Mouse (Mus musculus): ENCODE results near the gene Gm39115.

Gm39115 gene

DNA sequence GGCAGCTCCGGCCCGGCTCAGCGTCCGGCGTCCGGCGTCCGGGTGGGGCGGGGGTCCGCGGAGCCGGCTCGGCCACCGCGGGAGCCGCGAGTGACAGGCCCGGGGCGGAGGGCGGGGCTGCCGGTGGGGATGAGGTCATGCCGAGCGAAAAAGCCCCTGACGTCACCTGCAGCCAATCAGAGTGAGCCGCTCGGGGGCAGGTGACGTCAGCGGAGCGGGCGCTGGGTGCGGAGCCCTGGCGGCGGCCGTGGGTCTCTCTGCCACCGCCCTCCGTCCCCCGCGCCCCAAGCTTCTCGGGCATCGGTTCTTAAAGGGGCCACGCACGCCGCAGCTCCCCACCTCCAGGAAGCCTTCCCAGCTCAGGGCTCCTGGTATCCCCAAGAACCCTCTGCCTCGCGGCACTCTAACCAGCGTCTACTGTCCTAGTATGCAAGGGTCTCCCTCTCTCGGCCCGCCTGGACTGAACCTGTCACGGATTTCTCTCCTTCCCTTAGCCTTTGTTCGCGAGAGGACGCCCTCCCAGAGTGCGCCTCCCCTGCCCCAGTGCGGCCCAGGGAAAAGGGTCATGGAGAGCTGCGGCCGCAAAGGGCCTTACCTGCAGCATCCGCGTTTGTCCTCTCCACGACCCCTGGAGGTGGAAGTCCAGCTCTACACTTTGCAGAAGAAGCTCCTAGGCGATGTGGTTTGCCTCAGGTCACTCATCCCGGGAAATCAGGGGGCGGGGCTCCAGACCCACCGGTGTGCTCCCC, 40.5 kb downstream of the Gm39115 start, which contains the start of gene Dusp8:
Dusp8 (minus strand) TSS at position 661 of the 749 bp plus-strand sequence.
- DNase-seq, result peak; percentile 97

DNA sequence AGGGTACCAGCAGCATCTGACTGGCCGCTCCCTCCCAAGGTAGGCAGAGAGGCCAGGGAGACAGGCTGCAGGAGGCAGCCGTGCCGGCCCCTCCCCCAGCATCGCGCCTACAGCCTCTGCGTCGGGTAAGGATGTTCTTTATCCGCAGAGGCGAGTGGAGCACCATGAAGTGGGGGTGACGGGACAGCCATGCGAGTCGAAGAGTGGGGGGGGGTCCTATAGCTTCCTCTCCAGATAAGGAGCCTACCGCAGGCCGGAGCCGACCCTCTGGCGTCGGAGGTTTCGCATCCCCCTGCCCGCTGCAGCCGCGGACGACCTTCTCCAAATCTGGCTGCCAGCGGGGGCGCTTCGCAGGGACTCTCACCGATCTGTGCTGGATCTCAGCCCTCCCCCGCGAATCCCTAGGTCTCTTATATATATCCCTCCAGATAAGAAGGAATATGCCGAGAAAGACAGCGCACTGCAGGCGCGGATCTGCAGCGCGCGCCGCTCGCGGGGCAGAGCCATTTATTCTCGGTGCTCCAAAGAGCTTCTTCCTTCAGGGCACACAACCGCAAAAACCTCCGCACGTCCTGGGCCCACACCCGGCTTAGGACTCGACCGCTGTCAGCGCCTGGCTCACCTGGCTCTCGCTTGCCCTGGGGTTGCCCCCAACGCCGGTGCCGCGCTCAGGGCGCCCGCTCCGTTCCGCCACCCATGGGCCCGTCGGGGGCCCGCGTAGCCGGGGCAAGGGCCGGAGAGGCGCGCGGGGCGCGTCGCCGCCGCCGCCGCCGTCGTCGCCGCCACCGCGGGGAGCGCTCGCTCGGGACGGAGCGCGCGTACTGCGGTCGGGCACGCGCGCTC, 41.3 kb downstream of the Gm39115 start:
- DNase-seq, result peak; percentile 77

DNA sequence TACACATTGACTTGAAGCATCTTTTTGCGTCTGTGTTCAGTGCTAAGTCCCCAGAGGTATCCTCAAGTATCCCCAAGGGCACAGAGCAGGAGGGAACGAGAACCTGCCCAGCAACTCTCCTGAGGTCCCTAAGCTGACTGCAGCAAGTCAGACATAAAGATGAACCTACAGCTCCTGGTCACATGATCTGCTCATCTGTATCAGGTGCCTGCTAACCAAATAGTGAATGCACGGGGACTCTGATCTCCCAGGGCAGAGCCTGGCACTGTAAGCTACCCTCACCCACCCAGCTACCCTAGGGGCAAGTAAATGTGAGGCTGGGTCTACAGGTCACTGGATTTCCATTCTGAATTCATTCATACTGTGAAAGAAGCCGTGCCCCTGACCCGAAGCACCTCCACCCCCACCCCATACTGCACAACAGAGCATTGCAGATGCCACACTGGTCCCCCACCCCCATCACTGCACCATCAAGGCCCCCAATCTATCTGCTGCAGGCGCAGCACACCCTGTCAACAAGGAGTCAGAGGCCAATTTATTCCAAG, 42.1 kb downstream of the Gm39115 start:
- no peak for DNase-seq

DNA sequence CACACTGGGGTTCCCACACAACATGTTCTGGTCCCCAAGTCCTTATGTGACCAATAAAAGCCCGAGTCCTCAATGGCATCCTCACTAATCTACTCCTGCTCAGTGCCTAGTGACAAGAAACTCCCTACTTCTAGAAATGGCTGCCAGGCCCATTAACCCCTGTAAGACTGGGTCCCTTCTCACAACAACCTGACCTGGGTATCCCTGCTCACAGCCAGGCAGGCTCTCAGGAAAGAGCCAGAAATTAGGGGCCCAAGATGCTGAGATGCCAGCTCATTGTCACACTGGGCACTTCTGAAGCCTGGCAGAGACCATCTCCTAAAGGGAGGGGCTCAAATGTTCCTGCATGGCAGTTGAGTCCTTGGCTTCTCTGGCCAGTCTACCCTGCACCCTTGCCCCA, 42.8 kb downstream of the Gm39115 start:
- DNase-seq, result no peak

DNA sequence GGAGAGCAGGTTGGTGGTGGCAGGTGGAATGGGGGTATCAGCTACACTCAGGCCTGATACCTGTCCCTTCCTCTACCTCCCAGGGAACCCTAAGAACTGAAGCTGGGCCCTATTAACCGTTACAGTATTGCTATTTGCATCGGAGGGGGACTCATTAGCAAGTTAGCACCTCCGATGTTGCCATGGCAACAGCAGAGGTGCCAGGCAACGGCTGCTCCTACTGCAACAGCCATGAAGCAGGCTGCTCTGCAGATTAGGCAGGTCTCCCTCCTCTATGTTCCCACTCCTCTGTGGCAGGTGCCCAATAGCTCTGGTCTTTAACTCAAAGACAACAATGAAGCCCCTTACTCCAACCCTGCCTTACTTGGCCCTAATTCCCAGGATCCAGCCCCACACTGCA, 44.0 kb downstream of the Gm39115 start:
- no peak for DNase-seq

DNA sequence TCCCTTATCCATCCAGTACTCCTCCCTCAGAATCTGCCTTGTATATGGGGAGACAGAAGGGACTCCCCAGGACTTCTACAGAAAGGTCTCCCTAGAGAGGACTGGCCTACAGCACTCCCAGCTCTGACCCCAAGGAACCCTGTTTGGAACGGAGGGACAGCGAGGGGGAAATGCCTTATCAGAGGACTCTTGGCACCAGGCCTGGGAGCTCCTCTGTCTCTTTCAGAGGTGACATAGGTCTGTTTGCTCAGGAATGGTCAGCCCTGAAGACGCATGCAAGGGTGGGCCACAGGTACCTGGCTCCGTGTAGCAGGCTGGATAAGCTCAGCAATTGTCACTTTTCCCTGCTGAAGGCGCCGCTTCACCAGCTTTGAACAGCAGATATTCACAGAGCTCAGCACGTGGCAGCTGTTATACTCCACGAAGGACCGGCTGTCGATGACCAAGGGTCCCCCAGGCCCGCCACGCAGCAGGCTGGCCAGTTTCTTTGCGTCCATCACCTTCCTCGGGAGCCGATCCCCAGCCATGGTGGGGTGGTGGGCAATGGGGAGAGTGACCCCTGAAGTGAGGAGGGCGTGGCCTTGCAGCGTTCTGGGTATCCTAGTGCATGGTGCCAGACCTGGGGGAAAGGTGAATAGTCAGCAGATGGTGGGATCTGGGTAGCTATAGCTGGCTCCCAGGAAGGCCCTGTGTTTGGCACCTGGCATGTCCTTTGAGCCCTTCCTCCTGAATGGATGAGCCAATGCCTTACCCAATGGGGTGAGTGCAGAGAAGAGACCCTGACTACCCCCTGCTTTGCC, 46.0 kb downstream of the Gm39115 start:
- no peak for DNase-seq

DNA sequence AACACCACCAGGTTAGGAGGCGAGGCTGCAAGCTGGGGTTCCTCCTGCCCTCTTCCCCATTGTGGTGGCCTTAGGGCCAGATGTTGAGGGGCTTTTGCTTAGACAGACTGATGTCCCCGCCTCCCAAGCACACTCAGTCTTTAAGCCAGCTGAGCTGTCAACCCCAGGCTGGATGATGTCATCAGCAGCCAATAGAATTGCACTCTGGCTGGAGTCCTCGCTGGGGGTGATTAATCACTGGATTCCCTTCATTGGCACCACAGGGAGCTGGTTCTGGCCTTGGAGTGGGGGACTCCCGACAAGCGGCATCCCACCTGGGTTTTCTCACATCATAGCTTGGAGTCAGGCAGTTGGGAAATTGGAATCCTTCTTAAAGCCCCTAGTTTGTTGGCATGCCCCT, 46.9 kb downstream of the Gm39115 start:
- DNase-seq, result no peak

DNA sequence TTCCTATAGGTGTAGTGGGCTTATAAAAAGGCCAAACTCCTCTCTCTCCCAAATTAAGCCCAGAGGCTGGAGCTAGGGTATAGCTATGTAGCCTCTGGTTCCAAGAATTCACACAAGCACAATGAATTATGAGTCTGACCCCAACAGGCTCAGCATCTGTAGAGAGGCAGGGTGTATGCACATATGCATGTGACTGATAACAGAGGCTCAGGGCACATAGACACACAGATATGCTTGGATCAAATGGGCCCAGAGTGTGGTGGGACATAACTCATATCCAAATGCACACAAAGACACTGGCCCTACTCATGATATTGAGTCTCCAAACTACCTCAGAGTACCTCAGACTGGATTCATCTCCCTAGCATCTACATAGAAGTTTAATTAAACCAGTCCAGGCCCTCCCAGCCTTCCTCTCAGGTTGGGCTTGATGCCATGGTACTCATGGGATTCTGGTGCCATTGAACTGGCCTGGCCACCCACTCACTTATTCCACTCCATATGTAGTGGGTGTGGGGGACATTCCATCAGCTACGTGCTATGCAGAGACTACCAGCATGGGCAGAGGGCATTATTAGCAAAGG, 48.7 kb downstream of the Gm39115 start:
- DNase-seq, result no peak

DNA sequence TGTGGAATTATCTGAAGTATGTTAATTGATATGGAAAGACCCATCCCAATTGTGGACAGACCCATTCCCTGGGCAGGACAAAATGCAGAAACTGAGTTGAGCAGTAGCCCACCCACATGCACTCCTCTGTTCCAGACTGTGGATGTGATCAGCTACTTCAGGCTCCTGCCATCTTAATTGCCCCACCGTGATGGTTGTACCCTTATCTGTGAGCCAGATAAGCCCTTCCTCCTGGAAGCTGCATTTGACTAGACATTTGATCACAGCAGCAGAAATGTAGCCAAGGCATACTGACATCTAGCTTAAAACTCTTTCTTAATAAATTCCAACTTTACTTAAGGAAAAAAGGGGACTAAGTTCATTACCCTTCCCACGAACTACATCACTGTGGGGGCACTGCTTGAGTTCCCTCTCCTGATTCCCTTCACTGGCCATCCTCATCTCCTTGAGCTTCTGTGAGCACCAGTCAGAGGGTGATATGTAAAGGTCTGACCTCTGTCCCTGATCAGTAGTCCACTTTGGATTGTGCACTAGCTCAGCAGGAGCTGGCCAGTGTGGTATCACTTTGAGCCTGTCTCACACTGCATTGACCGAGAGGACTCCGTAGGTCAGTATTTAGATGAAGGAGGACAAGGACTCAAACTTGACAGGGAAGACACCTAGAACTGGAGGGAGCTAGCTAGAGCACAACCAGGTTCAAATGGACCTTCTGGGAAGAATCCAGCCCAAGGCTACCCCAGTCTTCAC, 49.5 kb downstream of the Gm39115 start:
- no peak for DNase-seq

Measured in right cerebral cortex, postnatal 25 days (tissue).